Mouse (Mus musculus) T-helper 2 cell (primary cell): ENCODE measurements around the gene Cdkal1.

Source experiments
- in situ Hi-C: fragments of 300-600 bp; cut with MboI, MseI; formaldehyde crosslinking; loops from one replicate; pipeline ENCODE4 v1.15.1; 2025; ENCODE audit warnings: high pct_unique_total_duplicates

Gene Cdkal1

GRCm38 (mm10) chr13:29196798-29197498 lies 658.5 kb downstream of the Cdkal1 start:
- in situ Hi-C loops: no loop called here

- in situ Hi-C loops: no loop called here
Observed at GRCm38 (mm10) chr13:29195722-29196121, 659.8 kb downstream of the Cdkal1 start.

- in situ Hi-C loops: no loop called here
Observed at GRCm38 (mm10) chr13:29194946-29195345, 660.5 kb downstream of the Cdkal1 start.

- in situ Hi-C loops: no loop called here
Observed at GRCm38 (mm10) chr13:29192697-29193096, 662.8 kb downstream of the Cdkal1 start.

DNA sequence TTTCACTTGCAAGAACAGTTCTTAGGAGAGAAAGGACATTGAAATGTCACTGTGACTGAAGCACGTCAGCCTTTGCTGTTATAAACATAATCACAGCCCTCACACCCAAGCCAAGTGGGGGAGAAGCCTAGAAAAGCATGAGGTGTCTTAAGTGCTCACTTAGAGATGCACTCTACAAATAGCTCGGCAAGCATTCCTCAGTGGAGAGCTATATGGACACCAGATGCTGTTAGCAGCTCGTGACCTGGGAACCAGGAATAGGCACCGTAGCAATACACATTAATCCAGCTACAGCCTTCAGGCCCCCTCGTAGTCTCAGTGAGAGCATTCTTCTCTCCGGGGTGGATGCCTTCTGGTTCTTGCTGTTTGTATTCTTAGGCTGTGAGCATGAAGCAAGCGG lies 664.9 kb downstream of the Cdkal1 start:
- in situ Hi-C loops: no loop called here

DNA sequence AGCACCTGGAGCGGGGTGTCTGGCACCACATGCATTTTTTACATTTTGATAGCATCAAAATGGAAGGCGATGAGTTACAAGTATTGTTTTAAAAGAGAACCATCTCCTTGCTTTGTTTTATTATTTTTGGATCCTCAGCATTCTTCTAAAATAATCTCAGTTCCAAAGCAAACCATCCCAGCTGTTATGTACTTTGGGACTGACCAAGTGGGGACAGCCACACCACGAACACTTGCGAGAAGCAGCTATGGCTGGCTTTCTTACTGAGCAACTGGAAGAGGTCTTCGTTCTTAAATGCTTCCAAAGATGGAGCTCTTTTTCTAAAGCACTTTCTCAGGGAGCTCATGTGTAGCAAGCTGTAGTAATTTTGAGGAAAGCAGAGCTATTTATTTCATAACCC lies 668.7 kb downstream of the Cdkal1 start:
- in situ Hi-C loops: no loop called here

DNA sequence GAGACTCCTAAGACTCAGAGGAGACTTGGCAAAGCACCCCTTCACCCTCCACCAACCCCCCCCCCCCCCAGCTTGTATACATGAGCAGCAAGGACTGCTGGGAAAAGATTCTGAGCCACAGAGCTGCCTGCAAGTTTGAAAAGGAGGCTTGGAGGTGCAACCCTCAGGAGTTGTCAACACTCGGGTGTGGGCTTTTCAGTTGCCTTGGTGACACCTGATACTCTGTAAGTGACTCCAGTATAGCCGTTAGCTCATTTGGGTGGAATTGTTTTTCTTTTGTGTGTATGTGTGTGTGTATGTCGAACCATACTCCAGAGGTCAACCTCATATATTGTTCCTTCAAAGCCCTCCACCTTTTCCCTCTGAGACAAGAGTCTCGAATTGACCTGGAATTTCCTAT lies 669.9 kb downstream of the Cdkal1 start:
- in situ Hi-C loops: no loop called here

GRCm38 (mm10) chr13:29184545-29184944 lies 670.9 kb downstream of the Cdkal1 start:
- in situ Hi-C loops: no loop called here

- in situ Hi-C loops: loop anchor here (10.0 kb wide), 1 partner anchor 1235 kb away; no protein-coding TSS in a partner anchor
Observed at GRCm38 (mm10) chr13:29179861-29180260, 675.6 kb downstream of the Cdkal1 start.

DNA sequence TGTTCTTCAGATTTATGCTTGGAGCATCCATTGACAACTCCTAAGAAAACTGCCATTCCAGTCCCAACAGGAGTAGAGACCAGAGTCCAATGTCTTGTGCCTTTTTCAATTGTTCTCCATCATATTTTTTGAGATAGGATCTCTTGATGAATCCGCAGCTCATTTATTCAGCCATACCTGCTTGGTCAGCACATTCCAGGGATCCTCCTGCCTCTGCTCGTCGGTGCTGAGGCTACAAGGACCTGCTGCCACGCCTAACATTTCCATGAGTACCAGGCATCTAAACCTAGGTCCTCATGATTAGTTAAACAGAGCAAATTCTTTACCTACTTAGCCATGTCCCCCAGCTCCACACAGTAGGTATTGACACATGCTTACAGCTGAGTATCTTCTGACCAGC lies 676.2 kb downstream of the Cdkal1 start:
- in situ Hi-C loops: loop anchor here (10.0 kb wide), 1 partner anchor 1236 kb away; no protein-coding TSS in a partner anchor

DNA sequence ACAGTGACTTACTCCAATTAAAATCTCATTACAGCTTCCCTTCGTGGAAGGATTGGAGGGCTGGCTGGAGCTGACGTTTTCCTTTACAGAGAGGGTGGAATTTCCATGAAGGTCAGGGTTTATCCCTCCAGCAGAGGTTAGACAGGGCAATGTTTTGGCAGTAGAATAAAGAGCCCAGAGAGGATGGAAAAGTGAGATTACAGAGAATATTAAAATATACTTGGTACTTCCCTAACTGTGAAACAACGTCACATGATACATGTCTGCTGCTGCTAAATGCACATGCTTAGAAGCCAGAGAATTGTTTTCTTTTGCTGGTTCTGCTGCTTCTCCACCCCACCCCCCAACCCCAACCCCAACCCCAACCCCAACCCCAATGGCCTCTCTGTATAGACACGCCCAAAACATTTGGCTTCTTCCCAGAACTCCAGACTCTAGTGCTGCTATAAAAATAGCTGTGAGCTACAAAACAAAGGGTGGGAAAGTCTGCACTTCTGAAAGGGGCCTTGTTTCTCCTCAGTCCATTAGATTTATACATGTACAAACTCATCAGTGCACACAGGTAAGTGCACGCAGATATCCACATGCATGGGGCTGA lies 677.5 kb downstream of the Cdkal1 start:
- in situ Hi-C loops: loop anchor here (10.0 kb wide), 1 partner anchor 1237 kb away; no protein-coding TSS in a partner anchor

DNA sequence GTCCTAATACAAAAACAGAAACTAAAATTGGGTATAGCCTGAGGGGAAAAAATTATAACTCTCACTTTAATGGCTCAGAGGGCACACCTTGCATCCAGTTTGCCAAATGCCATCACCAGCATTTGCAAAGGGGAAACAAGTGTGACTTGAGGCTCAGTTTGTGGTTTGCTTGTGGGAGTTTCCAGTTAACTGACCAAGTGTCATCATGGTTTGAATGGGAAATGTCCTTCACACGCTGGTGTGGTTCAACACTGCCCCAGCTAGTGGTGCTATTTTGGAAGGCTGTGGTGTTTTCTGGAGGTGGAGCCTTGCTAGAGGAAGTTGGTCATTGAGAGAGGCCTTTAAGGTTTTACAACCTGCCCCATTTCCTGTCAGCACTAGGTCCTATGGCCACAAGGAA lies 686.1 kb downstream of the Cdkal1 start:
- in situ Hi-C loops: no loop called here

GRCm38 (mm10) chr13:29164845-29165524 lies 690.5 kb downstream of the Cdkal1 start:
- in situ Hi-C loops: no loop called here

DNA sequence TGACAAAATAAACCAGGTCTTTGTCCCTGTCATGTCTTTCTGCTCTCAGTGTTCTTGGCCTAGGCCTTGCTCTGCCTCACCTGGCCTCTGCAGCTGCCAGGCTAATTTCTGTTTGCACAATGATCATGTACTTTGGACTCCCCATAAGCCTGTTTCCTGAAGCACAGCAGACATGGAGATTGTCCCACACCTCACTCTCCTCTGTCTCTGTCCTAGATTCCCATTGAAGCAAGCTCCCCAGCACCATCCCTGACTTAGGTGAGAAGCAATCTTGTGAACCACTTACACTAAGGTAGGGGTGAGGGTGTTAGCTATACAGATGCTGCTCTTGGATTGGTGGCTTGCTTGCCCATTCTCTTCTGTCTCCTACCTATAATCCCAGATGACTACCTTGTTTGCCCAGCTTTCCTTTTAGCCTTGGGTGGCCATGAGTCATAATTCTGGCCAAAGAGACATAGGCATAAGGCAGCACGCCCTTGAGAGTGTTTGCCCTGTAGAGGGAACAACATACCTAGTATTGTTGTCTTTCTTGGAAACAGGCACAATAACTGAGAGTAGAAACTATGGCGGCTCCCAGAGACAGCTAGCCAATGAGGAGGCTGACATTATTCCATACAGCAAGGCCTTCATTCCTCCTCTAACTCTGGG lies 692.5 kb downstream of the Cdkal1 start:
- in situ Hi-C loops: no loop called here

GRCm38 (mm10) chr13:29162444-29162843 lies 693.0 kb downstream of the Cdkal1 start:
- in situ Hi-C loops: no loop called here

DNA sequence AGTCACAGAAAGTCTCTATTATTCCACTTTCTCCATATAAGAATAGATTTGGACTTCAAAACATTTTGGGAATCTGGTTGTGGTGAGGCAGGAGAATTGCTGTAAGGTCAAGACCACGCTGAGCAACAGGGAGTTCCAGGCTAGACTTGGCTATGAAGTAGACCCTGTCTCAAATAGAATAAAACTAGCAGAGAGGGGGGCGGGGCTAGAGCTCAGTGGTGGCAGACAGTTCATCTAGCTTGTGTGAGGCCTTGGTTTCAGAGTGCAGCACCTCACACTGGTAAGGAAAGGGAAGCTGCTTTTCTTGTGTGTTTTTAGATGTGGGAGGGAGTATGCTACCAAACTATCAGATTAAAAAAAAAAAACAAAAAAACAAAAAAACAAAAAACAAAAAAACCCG lies 694.0 kb downstream of the Cdkal1 start:
- in situ Hi-C loops: no loop called here

DNA sequence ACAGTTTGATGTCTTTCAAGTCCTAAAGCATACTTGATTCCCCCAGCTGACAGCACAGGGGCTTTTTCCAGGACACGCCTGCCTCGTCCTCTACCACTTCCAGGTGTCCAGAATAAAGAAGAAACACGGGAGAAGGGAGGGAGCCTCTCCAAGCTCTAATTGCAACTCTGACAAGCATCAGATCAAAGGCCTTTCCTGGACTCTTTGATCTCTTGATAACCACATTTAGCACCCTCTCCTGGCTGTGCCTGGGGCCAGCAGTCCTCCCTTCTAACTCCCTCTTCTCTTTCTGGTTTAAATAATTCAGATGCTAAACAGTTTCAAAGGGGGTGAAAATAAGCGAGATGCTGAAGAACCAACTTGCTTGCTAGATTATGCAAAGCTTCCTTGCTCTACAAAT lies 698.8 kb downstream of the Cdkal1 start:
- in situ Hi-C loops: no loop called here

- in situ Hi-C loops: no loop called here
Observed at GRCm38 (mm10) chr13:29155297-29155696, 700.2 kb downstream of the Cdkal1 start.

DNA sequence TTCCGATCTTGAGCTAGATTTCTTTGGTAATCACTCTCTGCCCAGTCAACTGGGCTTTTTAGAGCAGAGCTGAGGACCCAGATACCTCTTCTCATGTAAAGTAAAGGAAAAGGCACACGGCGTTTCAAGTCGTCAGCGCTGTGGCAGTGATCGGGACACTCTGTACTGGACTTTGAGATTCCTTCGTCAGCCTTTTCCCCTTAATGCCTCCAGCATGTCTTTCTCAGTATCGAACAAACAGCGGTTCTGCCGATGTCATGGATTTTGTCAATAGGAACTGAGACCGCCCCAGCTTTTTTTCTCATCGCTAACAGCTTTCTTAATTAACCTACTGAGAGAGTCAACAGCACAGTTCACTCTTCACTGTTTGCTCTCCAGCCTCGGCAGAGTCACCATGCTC lies 705.4 kb downstream of the Cdkal1 start:
- in situ Hi-C loops: no loop called here

- in situ Hi-C loops: no loop called here
Observed at GRCm38 (mm10) chr13:29149404-29149803, 706.1 kb downstream of the Cdkal1 start.

- in situ Hi-C loops: no loop called here
Observed at GRCm38 (mm10) chr13:29148616-29149015, 706.9 kb downstream of the Cdkal1 start.
